Mouse (Mus musculus) heart, adult 8-10 months (tissue): Measurements from ENCODE around the gene Herc3. TPM values are rescaled to one million over a fixed set of nuclear protein-coding genes. Genes with fewer than 3 reads are reported as not detected.

Experiments used
- DNase-seq: peaks from one replicate; pipeline ENCODE4 v3.0.0; 2022; ENCODE audit warnings: low spot score
- total RNA-seq, 4 experiments: library from RNA; stranded (reverse); gene quantifications; 2 replicates each; pipeline ENCODE4 v1.2.4; 2022

Gene Herc3
- total RNA-seq, 4 experiments from 2014 or later: 29.4 to 83.7 (median 46.4) TPM

- DNase-seq: no peak
These were observed 137.0 kb downstream of the Herc3 start for GRCm38 (mm10) chr6:58968272-58968671.

Other genes with a start within 250 kb of the Herc3 start
- 10 to 100 TPM; 25.2 to 38.5 (median 34.8) TPM for gene Abcg2, start 246.9 kb upstream of the Herc3 start, total RNA-seq
- gene Nap1l5, start 75.6 kb downstream of the Herc3 start, total RNA-seq: 1 to 10 TPM in 2 of 4 experiments, under 1 TPM in 2; 0.86 to 1.6 (median 1.1) TPM
- gene Fam13a, start 193.1 kb downstream of the Herc3 start, total RNA-seq: 10 to 100 TPM; 23.5 to 28.1 (median 24.4) TPM